Mouse (Mus musculus) 3T3-L1 (cell line): ENCODE measurements around the gene Inpp4b.
"Not testable (repeated sequence)": the region's sequence is repeated elsewhere in the genome, so short reads cannot be mapped to it uniquely, and the experiment has no call there.

ENCODE experiments used
- DNase-seq: peaks from one replicate; pipeline ENCODE4 v3.0.0-alpha.2; 2015; ENCODE audit warnings: low read depth, low spot score

The Inpp4b gene

DNA sequence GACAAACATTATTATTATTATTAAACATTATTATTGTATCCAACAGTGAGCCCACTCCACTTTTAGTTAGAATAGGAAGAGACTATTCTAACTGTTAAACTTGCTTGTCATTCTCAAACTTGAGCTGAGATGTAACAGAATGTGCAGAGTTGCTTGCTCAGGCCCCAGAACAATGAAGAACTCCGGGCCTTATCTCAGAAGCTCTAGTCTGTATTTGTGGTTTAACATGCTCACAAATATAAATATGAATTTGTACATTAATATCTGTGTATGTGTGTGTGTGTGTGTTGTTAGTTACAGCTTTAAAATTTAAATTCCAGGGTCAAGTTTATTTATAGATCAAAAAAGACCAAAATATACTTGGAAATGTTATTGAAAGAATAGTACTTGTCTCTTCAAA, 435.3 kb downstream of the Inpp4b start:
- DNase-seq: no peak

DNA sequence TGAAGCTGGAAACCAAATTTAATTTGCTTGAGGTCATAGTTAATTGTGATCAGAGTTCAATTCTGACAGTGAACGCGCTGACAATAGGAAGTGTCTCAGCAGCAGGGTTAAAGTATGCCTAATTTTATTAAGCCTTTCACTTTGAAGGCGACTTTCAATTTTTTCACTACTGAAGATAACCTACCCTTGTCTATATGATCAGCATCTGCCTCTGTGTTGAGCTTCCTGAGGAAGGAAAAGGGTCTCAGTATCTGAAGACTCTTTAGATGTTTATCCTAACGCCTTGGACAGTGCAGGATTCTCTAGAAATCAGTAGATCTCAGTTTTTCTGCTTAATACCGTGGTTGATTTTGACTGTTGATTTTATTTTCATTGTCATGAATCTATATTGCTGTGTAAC, 437.1 kb downstream of the Inpp4b start:
- DNase-seq: no peak

DNA sequence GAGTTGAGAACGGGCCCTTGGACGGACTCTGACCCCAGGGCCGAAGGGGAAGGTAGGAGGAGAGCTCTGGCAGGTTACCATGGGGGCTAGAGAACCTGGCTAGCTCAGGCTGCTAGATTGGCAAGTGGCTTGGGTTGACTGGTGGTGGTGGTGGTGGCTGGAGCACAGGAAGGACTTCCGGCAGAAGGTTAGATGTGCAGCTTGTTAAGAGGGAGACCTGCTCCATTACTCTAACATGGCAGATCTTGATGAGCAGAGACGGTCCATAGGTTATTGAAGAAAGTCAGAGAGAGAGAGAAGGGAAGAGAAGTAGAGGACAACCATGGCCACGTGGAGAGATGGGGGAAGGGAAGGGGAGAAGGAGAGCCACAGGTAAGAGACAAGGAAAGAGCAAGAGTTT, 437.8 kb downstream of the Inpp4b start:
- no peak for DNase-seq

DNA sequence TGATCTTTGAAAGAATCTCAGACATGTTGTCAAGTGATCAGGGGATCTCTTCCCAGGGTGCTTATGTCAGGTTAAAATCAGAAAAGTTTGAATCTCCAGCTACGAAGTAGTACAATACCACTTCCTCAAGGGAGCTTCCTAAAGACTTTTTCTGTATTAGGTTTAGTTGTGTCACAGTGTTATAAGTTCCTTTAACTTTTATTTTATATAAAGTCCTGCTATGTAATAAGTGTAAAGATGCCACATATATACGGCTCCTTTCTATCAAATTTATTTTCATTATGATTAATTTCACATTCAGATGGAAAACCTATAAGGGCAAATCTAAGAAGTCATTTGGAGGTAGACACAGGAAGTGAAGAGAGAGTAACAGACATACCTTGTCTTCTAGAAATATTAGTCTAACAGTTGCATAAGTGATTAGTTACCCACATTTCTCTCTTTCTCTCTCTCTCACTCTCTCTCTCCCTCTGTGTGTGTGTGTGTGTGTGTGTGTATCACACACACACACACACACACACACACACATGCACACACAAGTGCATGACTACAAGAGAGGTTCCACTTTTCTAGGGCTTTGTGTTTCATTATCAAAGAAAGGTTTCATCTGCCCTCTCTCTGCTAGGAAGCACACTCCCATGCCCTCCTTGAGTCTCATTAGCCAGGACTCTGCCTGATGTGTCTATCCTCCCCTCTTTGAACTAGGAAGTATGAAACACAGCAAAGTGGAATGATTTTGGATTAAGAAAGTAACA, 438.7 kb downstream of the Inpp4b start:
- DNase-seq: no peak

DNA sequence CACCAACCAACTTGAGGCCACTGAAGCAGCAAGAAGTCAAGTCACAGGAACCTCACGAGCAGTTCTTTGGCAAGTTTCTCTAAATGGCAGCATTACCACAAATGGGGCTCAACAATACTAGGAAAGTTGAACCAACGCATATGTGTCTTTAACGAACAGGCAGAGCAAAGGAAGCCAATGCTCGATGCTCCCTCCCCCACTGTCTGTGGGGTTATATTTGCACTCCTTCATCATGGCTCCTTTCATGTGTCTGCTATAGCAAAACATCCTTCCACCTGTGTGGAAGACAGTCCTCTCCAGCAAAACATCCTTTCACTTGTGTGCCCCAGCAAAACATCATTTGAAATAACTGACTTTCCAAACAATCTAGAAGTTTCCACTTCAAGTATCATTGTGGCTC, 440.4 kb downstream of the Inpp4b start:
- DNase-seq: no peak

DNA sequence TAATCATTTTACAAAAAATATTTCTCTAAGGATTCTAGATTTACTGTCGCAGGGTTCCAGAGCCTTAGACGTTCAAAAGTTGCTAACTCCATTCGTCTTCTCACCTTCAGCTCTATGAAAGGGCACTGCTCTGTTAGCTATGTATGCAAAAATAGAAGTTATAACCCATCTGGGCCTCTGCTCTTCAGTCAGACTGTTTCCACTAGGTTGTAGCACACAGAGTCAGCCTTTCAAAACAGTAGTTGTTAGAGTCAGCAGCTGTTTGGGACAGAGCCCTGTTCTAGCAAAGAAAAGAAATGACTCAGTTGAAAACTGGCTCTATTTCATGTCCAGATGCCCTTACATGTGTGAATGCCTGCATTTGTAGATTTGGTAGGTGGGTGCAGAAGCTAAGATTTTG, 442.4 kb downstream of the Inpp4b start:
- DNase-seq: no peak

DNA sequence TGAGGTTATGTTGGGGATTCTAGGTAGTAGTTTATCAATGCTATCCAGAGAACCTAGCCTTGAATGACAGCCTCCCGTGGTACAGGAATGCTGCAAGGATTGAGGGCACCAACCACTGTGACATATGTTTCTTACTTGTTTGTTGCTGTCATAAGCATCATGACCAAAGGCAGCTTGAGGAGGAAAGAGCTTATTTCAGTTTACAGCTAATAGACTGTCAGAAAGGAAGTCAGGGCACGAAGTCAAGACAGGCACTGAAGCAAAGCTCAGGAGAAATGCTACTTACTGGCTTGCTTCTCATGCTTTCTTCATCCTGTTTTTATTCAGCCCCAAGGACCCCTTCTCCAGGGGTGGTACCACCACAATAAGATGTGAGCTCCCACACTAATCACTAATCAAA, 446.1 kb downstream of the Inpp4b start:
- DNase-seq: no peak

DNA sequence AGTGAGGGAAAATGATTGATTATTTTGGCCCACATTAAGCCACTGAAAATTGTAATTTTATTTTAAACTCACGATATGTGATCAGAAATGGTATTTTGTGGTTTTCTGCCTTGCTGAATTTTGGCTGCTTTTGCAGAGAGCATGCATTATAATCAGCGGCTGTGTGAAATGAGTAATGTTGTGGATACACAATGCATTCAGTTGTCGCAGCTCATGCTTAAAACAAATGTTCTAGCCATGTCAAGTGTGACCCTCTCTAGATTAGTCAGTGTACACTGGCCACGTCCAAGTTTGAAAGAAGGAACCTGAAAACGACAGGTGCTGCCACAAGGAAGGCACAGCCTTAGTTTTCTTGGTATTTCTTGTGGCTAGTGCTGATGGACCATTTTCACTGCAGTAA, 450.3 kb downstream of the Inpp4b start:
- no peak for DNase-seq

DNA sequence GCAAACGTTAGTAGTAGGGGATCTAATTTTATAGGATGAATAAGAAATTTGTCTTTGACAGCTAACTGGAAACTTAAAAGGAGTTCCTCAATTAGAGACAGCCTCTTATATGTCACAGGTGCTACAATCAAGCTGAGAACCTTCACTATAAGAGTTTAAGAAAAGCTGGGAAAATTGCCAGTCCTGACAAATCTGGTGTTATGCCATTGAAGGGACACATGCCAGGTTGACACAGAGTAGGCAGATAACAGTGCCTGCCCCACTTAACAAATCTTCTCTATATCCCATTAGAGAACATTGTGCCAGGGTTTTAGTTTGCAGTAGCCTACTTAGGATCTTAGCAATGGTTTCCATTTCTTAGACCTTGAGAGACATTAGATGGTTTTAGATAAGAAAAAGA, 456.1 kb downstream of the Inpp4b start:
- no peak for DNase-seq

DNA sequence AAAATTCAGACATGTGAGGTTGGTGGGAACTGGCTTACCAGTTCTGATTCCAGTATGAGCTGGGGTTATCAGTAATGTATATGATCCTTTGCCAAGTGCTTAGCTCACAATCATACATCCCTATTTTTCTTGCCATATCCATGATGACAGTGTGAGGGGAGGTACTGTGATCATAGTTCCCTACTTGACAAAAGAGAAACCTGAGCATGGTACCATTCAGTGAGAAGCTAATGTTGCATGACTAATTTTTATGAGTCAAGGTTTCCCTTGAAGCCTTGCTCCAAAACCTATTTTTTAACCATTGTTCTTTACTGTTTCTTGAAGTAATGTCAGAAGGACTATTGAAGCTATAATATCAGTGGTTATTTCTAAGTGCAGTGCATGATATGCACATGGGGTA, 458.4 kb downstream of the Inpp4b start:
- DNase-seq: peak; percentile 74

DNA sequence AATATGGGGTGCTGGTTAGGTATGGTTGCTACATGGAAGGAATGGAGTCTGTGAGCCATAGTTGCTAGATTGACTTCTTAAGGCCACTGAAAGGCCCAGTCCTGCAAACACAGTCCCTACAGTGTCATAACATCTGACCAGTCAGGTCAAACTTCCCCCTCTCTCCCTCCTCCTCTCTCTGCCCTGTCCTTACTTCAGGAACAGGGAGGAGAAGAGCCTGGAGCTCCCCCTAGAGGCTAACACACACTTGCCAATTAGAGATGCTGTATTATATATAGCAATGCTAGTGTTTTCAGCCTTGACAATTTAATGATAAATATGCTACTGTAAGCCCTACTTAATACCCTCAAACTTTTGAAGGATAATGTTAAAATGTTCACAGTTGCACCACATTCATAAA, 464.4 kb downstream of the Inpp4b start:
- peak; percentile 84 for DNase-seq

DNA sequence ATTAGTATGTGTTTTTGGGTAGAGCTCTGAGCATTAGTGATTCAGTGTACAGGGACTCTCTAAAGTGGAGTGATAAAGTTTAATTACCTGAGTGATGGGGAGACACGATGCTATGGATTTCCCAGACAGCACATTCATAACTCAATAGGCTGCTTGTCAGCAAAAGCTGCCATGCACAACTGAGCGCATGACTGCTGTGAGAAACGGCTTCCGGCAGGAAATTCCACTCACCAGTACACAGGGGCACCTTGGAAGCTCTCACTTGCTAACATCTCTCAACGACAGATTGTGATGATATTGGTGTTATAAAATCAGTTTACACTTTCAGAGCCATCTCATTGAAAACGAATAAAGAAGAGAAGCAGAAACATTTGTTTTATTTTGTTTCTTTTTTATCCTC, 465.2 kb downstream of the Inpp4b start:
- no peak for DNase-seq

DNA sequence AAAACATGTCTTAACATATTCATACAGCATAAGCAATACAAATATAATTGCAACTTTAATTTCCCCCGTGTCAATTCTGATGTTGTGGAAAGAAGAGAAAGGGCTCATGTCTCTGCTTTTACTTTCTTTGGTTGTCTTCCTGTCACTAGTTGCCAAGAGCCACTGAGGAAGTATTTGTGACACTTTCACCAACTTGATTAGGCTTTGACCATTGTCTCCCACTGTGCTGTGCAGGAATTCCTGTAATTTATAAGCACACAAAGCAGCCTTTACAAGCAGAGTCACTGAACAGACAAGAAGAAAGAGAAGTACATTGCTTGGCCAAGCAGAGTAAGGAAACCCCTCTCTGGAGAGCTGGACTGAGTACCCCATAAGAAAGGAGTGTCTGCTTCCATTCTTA, 466.1 kb downstream of the Inpp4b start:
- DNase-seq: no peak

DNA sequence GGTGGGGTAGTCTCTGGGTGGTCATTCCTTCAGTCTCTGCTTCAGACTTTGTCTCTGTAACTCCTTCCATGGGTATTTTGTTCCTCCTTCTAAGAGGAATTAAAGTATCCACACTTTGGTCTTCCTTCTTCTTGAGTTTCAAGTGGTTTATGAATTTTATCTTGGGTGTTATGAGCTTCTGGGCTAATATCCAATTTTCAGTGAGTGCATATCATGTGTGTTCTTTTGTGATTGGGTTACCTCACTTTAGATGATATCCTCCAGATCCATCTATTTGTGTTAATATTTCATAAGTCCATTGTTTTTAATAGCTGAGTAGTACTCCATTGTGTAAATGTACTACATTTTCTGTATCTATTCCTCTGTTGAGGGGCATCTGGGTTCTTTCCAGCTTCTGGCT, 467.1 kb downstream of the Inpp4b start:
- not testable (repeated sequence) for DNase-seq

DNA sequence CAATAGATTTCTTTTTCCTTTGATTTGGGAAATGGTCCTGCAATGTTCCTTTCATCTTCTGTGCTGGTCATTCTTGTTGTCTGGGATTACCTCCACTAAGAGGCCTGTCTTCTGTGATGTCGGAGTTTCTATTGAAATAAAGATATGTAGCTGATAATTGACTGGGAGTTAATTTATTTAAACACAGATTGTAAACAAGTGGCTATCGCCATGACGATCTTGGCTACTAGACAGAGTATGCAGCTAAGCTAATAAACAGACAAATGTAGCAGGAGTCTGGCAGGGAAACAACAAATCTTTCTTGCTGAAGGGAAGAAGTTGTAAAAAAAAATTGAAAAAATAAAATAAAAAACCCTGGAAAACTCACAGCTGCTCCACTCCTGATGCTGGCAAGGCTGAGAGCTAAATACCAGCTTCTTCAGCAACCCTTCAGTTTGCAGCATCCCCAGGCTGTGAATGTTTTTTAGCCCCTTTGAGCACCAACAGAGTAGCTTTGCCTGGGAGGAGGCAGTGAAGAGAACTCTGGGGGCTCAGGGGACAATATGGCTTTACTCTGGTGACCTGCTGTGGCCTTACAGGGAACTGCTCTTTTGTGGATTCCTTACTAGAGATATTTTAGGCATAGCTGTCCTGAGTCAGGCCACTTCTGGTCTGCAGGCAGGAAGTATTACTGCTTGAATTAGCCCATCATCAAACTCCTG, 469.8 kb downstream of the Inpp4b start:
- peak; percentile 38 for DNase-seq

DNA sequence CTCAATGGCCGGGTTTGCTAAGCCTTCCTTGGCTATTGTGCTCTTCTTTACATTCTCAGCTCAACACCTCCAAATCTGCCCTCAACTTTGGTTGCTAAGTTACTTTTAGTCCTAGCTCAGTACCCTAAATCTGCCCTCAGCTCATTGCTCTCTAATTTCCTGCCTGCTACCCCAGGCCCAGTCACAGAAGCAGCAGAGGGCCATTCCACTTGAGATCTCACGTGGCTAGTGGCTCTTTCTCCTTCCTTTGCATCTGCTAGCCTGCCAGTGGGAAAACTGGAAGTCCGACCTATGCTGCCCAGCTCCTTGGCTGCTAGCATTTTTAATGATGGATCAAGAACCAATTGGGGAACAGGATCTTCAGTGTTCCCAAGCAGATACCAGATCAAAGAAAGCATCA, 472.4 kb downstream of the Inpp4b start:
- no peak for DNase-seq

DNA sequence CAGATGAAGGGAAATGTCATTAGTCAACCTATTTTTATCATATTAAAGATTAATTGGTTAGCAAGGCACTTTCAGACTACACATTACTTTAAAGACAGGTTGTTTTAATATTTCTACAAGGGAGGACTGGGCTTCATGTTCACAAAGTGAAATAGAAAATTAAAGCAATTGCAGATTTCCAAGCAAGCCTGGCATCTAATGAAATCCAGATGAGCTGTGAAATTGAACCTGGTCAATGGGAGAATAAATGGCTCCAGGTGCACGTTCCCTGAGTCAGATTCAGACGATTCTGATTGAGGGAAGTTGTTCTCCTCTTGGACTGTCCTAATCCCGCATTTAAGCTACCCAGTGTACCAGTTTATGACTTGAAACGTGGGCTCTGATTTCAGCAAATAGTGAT, 473.2 kb downstream of the Inpp4b start:
- DNase-seq: no peak

DNA sequence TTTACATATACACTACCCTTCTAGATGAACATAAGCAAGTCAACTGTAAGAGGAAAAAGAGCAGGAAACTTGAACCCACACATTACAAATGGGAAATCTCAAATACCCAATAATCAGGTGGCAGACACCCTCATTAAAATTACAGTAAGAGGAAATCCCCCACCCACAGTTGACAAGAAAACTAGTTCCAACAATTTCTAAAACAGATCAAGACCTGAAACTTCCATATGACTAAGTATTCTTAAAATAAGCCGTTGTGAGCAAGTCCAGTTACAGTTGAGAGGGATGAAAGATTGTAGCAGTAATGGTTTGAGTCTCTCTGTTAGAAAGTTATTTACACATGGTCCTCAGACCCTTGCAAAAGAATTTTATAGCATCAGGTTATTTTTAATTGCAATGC, 480.8 kb downstream of the Inpp4b start:
- no peak for DNase-seq

DNA sequence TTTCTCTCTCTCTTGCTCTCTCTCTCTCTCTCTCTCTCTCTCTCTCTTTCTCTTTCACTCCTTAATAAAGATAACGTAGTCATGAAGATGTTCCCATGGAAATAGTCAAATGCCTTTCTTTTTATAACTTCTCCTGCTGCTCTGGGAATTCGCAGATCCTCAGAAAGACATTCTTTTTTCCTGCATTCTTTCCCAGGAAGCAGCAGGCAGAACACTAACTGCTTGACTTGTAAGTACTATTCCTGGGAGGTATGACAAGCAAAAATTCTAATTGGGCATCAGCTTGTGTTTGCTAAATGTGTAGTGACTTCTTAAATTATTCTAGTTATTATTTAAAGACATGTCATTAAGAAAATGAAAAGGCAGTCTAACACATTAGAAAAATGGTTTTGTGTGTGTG, 482.6 kb downstream of the Inpp4b start:
- DNase-seq: no peak

DNA sequence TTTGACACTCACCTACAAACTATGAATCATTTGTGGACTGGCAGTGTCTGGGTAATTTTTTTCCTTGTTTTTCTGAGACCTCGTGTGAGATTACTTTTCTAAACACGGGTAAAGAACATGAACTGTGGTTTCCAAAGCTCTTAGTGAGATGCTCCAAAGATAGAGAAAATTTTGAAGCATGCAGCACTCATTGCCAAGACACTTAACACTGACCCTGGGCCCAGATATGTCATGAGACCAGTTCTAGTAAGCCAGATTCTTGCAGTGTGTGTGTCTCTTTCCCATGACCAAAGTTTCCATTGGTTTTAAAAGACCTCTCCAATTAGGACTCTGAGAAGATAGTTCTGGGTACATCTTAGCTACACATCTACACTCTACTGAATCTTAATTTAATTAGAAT, 484.1 kb downstream of the Inpp4b start:
- no peak for DNase-seq

DNA sequence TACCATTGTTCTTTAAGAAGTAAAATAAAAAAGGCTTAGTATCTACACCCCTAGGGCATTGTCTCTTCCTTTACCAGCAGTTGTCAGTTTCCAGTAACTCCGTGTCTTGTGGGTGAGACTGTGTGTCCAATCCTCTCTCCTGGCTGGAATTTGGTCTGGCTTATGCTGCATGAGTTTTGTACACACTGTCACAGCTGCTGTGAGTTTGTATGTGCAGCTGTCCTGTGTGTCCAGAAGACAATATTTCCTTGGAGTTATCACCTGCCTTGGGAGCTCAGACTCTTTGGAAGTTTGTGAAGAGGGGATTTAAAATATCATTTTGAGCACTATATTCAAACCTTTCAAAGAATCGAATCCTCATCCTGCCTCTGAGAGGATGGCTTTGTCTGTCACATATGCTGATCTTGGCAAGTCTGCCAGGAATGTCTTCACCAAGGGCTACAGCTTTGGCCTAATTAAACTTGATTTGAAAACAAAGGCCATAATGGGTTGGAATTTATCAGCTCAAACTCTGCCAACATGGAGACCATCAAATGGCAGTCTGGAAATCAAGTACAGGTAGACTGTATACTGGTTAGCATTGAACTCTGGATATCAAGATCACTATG, 485.1 kb downstream of the Inpp4b start:
- no peak for DNase-seq

DNA sequence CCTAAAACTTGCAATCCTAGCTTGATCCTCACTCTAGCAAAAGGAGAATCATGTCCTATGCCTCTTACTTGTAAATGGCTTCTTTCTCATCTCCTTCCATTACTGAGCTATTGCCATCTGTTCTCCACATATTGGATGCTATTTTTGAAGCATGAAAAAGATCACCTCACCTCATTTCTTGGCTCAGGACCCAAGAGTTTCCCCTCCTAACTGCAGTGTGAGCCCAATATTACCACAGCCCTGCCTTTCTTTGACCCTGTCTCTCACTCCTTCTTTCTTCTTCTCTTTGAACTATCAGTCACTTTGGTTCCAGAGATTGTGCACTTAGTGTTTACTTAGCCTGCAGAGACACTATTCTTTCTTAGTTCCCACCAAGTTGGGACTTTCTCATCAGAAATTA, 489.1 kb downstream of the Inpp4b start:
- no peak for DNase-seq

DNA sequence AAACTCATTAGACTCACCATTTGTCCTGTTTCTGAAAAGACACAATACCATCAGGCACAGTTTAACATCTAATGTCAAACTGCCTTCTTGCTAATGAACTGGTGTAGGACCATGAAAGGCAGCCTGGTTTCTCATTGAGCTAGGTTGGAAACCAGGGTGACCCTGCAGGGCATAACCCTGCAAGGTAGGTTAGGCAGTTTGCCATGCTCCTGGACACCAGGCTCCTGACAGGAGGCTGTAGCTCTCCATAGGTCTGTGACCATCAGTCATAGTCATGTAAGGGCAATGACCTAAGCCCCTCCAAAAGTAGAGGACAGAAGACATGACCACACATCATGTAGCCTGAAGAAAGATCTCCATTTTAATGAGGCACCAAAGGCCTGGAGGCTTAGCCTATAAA, 491.5 kb downstream of the Inpp4b start:
- DNase-seq: no peak
